Mouse (Mus musculus) B cell, adult (primary cell): ENCODE measurements around the gene Tsx. TPM values are rescaled to one million over a fixed set of nuclear protein-coding genes. Genes with fewer than 3 reads are reported as not detected.

ENCODE experiments used
- total RNA-seq: library from RNA; stranded (reverse); gene quantifications from 4 replicates; pipeline ENCODE4 v1.2.4, GENCODE M21; 2023; ENCODE audit not compliant: inconsistent age

Tsx gene
- not detected in 4 replicates for total RNA-seq

GRCm38 (mm10) chrX:103414167-103414566 is at the start of gene Tsx:
TSS of gene Tsx (plus strand) at chrX:103414467.

GRCm38 (mm10) chrX:103421710-103422109 is 7.4 kb downstream of the Tsx start, which contains the start of gene Gm26992:
TSS of gene Gm26992 (plus strand) at chrX:103422010.

Other genes starting within 250 kb of the Tsx start
- not detected in 4 replicates for gene Nap1l2, start 227.8 kb upstream of the Tsx start, total RNA-seq
- gene Cdx4, start 93.1 kb upstream of the Tsx start, total RNA-seq = not detected in 4 replicates
- gene Chic1, start 58.0 kb upstream of the Tsx start, total RNA-seq = 1.2 to 1.4 TPM (median 1.4 TPM) in 4 replicates
- not detected in 4 replicates for gene Gm26992, start 7.5 kb downstream of the Tsx start, total RNA-seq
- not detected in 4 replicates for gene Zcchc13, start 216.1 kb downstream of the Tsx start, total RNA-seq